Mouse (Mus musculus) intestine, postnatal 0 days (tissue): Measurements from ENCODE around the gene Paqr9. TPM values are rescaled to one million over a fixed set of nuclear protein-coding genes. Genes with fewer than 3 reads are reported as not detected.

Source experiments
- ATAC-seq: fragments of 200-750 bp; cut with Nextera tagmentation; 2 replicates; pipeline ENCODE4 v1.8.0; 2017; ENCODE audit warnings: mild to moderate bottlenecking, moderate TSS enrichment, moderate library complexity
- H3K27ac ChIP-seq: fragments of 300-500 bp; sonication (generic); 2 replicates; pipeline ENCODE4 v1.5.1; 2014; ENCODE audit warnings: mild to moderate bottlenecking, low read depth, low read length, moderate library complexity
- H3K27me3 ChIP-seq: fragments of 300-500 bp; sonication (generic); replicated peaks from 2 replicates; pipeline ENCODE4 v1.6.1; 2014; ENCODE audit warnings: low read length, mixed read lengths; ENCODE audit not compliant: control insufficient read depth, insufficient read depth
- H3K36me3 ChIP-seq: fragments of 300-500 bp; sonication (generic); 2 replicates; pipeline ENCODE4 v1.6.1; 2014; ENCODE audit warnings: mild to moderate bottlenecking, moderate library complexity; ENCODE audit not compliant: control insufficient read depth, insufficient read depth
- H3K4me1 ChIP-seq: fragments of 300-500 bp; sonication (generic); replicated peaks from 2 replicates; pipeline ENCODE4 v1.6.1; 2014; ENCODE audit warnings: antibody characterized with exemption, low read length, mixed read lengths; ENCODE audit not compliant: control insufficient read depth, insufficient read depth
- H3K4me2 ChIP-seq: fragments of 300-500 bp; sonication (generic); replicated peaks from 2 replicates; pipeline ENCODE4 v1.6.1; 2014; ENCODE audit warnings: low read depth, mild to moderate bottlenecking, moderate library complexity
- H3K4me3 ChIP-seq: fragments of 300-500 bp; sonication (generic); 2 replicates; pipeline ENCODE4 v1.5.1; 2014; ENCODE audit warnings: low read depth, low read length
- H3K9ac ChIP-seq: fragments of 300-500 bp; sonication (generic); 2 replicates; pipeline ENCODE4 v1.6.1; 2014; ENCODE audit warnings: mild to moderate bottlenecking, low read depth, low read length
- H3K9me3 ChIP-seq: fragments of 300-500 bp; sonication (generic); 2 replicates; pipeline ENCODE4 v1.6.1; 2016; ENCODE audit warnings: mixed run types; ENCODE audit not compliant: control insufficient read depth
- CTCF ChIP-seq: sonication (generic); IDR thresholded peaks from 2 replicates; pipeline ENCODE4 v1.5.1; 2016; ENCODE audit warnings: low read depth, mild to moderate bottlenecking, control low read depth, antibody characterized with exemption, moderate library complexity
- WGBS: fragments of 180-500 bp; shearing (Covaris S2); extraction: QIAGEN DNeasy Blood & Tissue Kit; methylation state at CpG from one replicate; pipeline ENCODE4 v1.1.7; 2014; 5-methylcytosine and 5-hydroxymethylcytosine counted together
- polyA plus RNA-seq: library from polyadenylated mRNA; unstranded; fragments of >200 nt; fragmentation: Nextera tagmentation; extraction: Ambion mirVana; gene quantifications from 2 replicates; pipeline ENCODE4 v1.2.1, GENCODE M21; 2015

The Paqr9 gene
- polyA plus RNA-seq, 1 experiment from 2014 or later, result 23.2 TPM

DNA sequence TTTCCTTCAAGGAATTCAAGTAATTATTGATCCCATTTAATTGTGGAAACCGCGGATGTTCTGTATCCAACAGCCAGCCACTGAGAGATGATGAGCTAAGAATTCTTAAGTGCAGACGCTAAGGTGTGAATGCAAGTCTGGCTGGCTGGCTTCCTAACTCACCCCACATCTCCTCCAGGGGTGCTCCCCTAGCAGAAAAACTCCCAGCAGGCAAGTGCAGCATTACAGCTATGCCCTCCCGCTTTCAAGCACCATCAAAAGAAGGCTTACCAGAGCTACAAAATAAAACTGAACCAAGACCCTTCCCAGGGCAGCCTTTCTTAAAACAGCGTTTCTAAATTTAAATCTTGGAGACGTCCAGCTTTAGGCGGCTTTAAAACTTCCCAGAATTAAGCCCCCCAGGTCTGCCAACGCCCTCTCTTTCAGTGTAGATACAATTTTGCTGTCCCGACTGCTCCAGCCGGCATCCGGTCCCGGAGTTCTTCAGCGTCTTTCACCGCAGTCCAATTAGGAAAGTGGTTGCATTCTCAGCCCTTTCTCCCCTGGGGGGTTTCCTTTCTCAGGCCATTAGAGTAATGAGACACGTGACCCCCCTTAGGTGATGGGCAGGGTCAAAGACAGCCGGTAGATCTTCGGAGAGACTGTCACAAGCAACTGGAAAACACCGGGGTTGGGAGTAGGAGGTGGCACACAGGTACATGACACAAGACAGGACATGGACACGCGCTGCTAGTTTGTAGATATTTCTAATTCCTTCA is 22.5 kb downstream of the Paqr9 start:
- Histone ChIP-seq H3K27ac (0 out of 2 replicates have a peak overlapping the region, but pooled peaks have one; percentile 35), H3K9ac (0 out of 2 replicates have a peak overlapping the region, but pooled peaks have one; percentile 31), H3K9me3 (no peaks in the 10 kb centered on the region), H3K4me1 (no peaks in the 10 kb centered on the region), H3K27me3 (peaks cover 5% of the 10 kb centered on the region; the same call in 1 of the 2 replicates), H3K4me2 (peak overlapping the region; percentile 44; the same call in 1 of the 2 replicates), H3K4me3 (0 out of 2 replicates have a peak overlapping the region, but pooled peaks have one; percentile 7), H3K36me3 (no peaks in the 10 kb centered on the region)
- no peak for ATAC-seq
- no peak for TF ChIP-seq CTCF
- WGBS, result 11% methylated on average over 20 of the region's 20 CpGs

DNA sequence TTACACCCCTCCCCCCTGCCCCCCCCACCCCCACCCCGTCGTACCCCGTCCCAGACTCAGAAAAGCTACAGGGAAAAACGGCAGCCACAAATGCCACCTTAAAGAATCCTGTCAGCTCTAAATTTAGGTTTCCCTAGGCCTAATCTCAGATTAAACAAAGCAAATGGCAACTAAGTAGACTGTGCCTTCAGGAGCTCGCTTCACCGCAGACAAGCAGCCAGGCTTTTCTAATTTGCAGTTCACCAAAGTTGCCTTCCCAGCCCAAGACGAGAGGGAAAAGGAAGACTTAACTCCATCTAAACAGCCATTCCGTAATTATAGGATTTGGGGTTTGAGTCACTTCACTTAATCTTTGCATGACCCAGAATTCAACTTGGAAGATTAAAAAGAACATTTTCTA is 23.1 kb downstream of the Paqr9 start:
- 21% methylated on average over 8 of the region's 8 CpGs for WGBS
- TF ChIP-seq CTCF, result no peak
- Histone ChIP-seq H3K27me3 (peaks cover 5% of the 10 kb centered on the region; the same call in 1 of the 2 replicates), H3K4me3 (no peak overlapping the region), H3K9ac (no peak overlapping the region), H3K36me3 (no peaks in the 10 kb centered on the region), H3K9me3 (no peaks in the 10 kb centered on the region), H3K4me2 (no peak overlapping the region), H3K27ac (no peak overlapping the region), H3K4me1 (no peaks in the 10 kb centered on the region)
- ATAC-seq, result no peak

DNA sequence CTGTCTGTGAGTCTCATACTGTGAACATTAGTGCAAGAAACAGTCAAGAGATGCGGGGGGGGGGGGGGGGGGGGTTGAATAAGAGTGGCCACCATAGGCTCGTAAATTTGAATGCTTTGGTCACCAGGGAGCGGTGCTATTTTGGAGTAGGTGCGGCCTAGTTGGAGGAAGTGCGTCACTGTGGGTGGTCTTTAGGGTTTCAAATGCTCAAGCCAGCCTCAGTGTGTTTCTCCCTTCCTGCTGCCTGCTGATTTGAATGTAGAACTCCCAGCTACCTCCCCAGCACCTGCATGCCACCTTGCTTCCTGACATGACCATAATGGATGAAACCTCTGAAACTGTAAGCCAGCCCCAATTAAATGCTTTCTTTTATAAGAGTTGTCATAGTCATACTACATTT is 26.6 kb downstream of the Paqr9 start:
- H3K27ac ChIP-seq, result no peak overlapping the region
- H3K27me3 ChIP-seq, result peaks cover 5% of the 10 kb centered on the region; the same call in 1 of the 2 replicates
- no peak overlapping the region for H3K4me3 ChIP-seq
- no peaks in the 10 kb centered on the region for H3K9me3 ChIP-seq
- no peak overlapping the region for H3K9ac ChIP-seq
- H3K4me1 ChIP-seq, result no peaks in the 10 kb centered on the region
- TF ChIP-seq CTCF, result no peak
- WGBS, result 87% methylated on average over 5 of the region's 5 CpGs
- H3K4me2 ChIP-seq, result no peak overlapping the region
- H3K36me3 ChIP-seq, result no peaks in the 10 kb centered on the region
- no peak for ATAC-seq

DNA sequence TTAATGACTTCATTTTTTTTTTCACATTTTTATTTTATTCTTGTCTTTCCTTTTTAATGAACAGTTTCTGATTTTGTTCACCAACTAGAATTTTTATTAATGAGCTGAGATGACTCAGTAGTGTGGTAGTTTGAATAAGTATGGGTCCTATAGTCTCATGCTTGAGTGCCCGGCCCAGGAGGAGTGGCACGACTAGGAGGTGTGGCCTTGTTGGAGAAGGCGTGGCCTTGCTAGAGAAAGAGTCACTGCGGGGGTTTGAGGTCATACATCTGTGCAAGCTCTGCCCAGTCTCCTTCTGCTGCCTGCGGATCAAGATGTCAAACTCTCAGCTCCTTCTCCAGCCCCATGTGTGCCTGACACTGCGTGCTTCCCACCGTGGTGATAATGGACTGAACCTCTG is 28.6 kb downstream of the Paqr9 start:
- no peak for ATAC-seq
- Histone ChIP-seq H3K4me1 (no peaks in the 10 kb centered on the region), H3K4me3 (no peak overlapping the region), H3K4me2 (no peak overlapping the region), H3K36me3 (no peaks in the 10 kb centered on the region), H3K9me3 (no peaks in the 10 kb centered on the region), H3K9ac (no peak overlapping the region), H3K27me3 (no peaks in the 10 kb centered on the region), H3K27ac (no peak overlapping the region)
- TF ChIP-seq CTCF, result no peak
- 87% methylated on average over 7 of the region's 7 CpGs for WGBS

DNA sequence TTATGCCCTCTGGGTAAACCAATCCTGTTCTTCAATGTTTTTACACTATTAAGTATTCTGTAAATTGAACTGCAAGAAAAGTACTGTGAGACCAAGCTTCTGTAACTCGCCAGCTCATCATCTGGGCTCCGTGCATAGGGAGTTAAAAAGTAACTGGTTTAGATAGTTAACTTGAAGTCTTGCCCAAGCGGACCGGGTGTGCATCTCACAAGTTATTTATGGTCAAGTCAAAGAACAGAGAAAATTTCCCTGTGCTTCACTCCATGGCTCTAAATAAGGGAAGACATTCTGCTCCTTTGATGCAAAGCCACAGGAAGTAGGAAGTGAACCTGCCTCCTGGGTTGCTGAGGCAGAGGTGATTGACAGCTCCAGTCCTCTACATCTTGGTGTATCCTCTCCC is 34.8 kb downstream of the Paqr9 start:
- H3K36me3 ChIP-seq, result no peaks in the 10 kb centered on the region
- no peak overlapping the region for H3K4me3 ChIP-seq
- H3K9ac ChIP-seq, result no peak overlapping the region
- no peaks in the 10 kb centered on the region for H3K9me3 ChIP-seq
- no peaks in the 10 kb centered on the region for H3K27me3 ChIP-seq
- WGBS, result 45% methylated on average over 4 of the region's 4 CpGs
- no peak overlapping the region for H3K4me2 ChIP-seq
- ATAC-seq, result no peak
- H3K4me1 ChIP-seq, result no peaks in the 10 kb centered on the region
- TF ChIP-seq CTCF, result no peak
- H3K27ac ChIP-seq, result no peak overlapping the region

DNA sequence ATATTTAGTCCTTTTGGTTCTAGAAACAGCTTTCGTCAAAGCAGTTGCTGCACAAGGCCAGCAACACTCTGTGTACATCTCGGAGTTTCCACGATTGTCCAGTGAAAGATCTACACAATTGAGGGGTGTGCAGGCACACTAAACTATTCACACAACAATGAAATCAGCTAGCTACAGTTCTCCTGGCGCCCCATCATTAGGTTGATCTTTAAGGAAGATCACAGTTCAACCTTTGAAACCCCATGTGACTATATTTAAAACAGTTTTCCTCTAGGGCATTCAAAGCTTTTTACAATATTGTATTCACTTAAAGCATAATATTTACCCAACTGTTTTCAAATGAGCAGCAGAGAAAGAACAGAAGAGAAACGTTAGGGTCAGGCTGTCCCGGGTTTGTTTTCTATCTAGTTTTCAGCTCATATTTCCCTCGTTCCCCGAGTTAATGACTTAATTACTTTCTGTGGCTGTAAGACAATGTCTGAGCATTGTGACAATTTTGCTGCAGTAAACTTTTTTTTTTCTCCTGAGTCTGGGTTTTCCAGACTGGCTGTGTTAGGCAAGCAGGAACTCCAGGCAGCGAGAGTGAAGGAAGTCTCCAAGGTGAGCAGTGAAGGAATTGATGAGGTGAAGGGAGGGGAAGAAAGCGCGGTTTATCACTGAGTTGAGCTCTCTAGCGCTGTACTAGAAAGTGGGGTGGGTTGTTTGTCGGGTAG is 38.2 kb downstream of the Paqr9 start:
- Histone ChIP-seq H3K4me3 (peak overlapping the region; percentile 25), H3K9ac (no peak overlapping the region), H3K4me1 (no peaks in the 10 kb centered on the region), H3K27me3 (no peaks in the 10 kb centered on the region), H3K9me3 (no peaks in the 10 kb centered on the region), H3K27ac (peak overlapping the region; percentile 78), H3K4me2 (peak overlapping the region; percentile 62), H3K36me3 (no peaks in the 10 kb centered on the region)
- WGBS, result 19% methylated on average over 13 of the region's 13 CpGs
- no peak for TF ChIP-seq CTCF
- ATAC-seq, result peak; percentile 88
